Mouse (Mus musculus): ENCODE measurements around the gene Tbc1d9. TPM values are rescaled to one million over a fixed set of nuclear protein-coding genes. Genes with fewer than 3 reads are reported as not detected.

The Tbc1d9 gene
- 13.4 and 17.1 TPM in 2 replicates for polyA plus RNA-seq (2014; fragmentation: Nextera tagmentation; extraction: Ambion mirVana)

DNA sequence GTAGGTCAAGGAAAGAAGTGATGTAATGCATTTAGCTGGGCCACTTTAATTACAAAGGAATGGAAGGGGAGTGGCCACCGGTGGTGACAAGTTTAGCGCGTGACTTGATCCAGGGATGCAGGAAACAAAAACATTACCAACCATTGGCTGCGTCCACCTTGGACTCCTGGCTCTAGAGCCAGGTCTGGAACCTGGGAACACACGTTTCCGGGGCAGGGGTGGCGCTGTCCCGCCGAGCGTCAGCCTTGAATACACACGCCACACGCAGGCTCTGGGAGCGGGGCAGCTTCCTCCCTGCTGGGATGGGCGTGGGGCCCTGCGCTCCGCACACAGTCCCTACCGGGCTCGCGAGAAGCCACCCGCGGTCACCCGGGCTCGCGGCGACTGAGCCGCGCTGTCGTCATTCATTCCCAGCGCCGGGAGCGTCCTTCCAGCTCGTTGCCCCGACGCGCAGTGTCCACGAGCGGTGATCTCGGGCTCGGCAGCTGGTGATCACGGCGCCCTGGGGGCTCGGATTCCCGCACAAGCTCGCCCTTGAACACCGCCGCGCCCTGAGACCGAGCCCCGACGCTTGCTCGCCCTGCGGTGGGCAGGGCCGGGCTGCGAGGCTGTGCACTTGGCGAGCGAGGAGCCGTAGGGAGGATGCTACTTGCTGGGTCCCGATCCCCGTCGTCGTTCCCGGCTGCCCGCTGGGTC is at the start of gene Tbc1d9:
Tbc1d9 (plus strand) TSS at position 118 of the 696 bp plus-strand sequence.
- Histone ChIP-seq H3K27ac (ENCODE audit: low read depth, low read length) (peak within 1 kb of the TSS; percentile 92), H3K4me2 (ENCODE audit: low read depth) (peak within 1 kb of the TSS; percentile 73), H3K9ac (ENCODE audit: low read length) (peak within 1 kb of the TSS; percentile 97), H3K4me3 (ENCODE audit: low read depth, low read length) (peak within 1 kb of the TSS; percentile 76), H3K36me3 (ENCODE audit: control insufficient read depth, insufficient read depth, low read length) (no peaks in the 10 kb centered on the region), H3K4me1 (ENCODE audit: control insufficient read depth, insufficient read depth, low read length) (no peaks in the 10 kb centered on the region; the same call in 1 of the 2 replicates), H3K27me3 (ENCODE audit: control insufficient read depth, insufficient read depth, low read length) (no peaks in the 10 kb centered on the region), H3K9me3 (ENCODE audit: control insufficient read depth, low read length) (no peaks in the 10 kb centered on the region)
- ATAC-seq (ENCODE audit: insufficient read depth, low FRiP score, low TSS enrichment): peak; percentile 92
- peak; percentile 82 for DNase-seq (ENCODE audit: low spot score)
- under 1% methylated on average over 63 of the region's 63 CpGs for WGBS

DNA sequence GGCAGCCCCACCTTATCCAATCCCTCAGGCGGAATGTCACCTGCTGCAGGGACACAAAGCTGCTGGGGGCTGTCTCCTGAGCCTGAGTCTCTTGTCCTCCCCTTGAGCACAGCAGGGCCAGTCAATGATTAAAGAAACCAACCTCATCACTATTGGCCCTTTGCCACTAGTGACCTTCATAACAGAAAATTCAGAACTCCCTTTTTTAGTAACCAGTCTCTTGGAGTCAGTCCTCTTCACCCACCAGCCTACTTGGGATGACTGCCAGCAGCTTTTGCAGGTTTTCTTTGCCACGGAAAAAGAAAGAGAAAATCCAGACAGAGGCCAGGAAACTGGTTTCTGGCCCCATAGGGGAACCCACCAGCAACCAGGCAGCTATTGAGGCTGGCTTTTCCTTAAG is 30.1 kb upstream of the Tbc1d9 start:
- H3K4me1 ChIP-seq (ENCODE audit: control insufficient read depth, insufficient read depth, low read length): no peaks in the 10 kb centered on the region
- 71% methylated on average over 2 of the region's 2 CpGs for WGBS
- H3K27me3 ChIP-seq (ENCODE audit: control insufficient read depth, insufficient read depth, low read length): no peaks in the 10 kb centered on the region
- H3K36me3 ChIP-seq (ENCODE audit: control insufficient read depth, insufficient read depth, low read length): no peaks in the 10 kb centered on the region
- no peak overlapping the region for H3K4me3 ChIP-seq (ENCODE audit: low read depth, low read length)
- H3K9ac ChIP-seq (ENCODE audit: low read length): no peak overlapping the region
- H3K4me2 ChIP-seq (ENCODE audit: low read depth): no peak overlapping the region
- no peak for DNase-seq (ENCODE audit: low spot score)
- H3K9me3 ChIP-seq (ENCODE audit: control insufficient read depth, low read length): no peaks in the 10 kb centered on the region
- H3K27ac ChIP-seq (ENCODE audit: low read depth, low read length): no peak overlapping the region
- ATAC-seq (ENCODE audit: insufficient read depth, low FRiP score, low TSS enrichment): no peak

DNA sequence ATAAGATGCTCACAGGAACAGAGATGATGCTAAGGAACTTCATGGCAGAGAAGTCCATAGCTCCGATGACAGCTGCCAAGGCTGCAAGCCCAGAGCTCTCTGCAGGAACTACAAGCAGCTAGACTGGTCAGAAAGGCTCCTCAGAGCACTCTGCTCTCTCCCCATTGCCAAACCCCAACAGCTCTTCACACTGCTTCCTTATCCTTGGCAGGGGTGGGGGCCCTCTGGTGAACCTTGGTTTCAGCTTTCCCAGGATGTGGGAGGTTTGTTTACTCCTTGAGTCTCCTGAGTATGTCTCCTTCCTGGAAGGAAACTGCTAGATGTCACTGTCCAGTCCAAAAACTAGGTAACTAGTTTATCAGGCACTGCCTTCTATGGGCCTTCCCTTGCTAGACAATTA is 25.1 kb upstream of the Tbc1d9 start:
- 84% methylated on average over 1 of the region's 1 CpGs for WGBS
- Histone ChIP-seq H3K27ac (ENCODE audit: low read depth, low read length) (no peak overlapping the region), H3K4me2 (ENCODE audit: low read depth) (no peak overlapping the region), H3K36me3 (ENCODE audit: control insufficient read depth, insufficient read depth, low read length) (no peaks in the 10 kb centered on the region), H3K27me3 (ENCODE audit: control insufficient read depth, insufficient read depth, low read length) (no peaks in the 10 kb centered on the region), H3K9ac (ENCODE audit: low read length) (no peak overlapping the region), H3K9me3 (ENCODE audit: control insufficient read depth, low read length) (no peaks in the 10 kb centered on the region), H3K4me3 (ENCODE audit: low read depth, low read length) (no peak overlapping the region), H3K4me1 (ENCODE audit: control insufficient read depth, insufficient read depth, low read length) (no peaks in the 10 kb centered on the region)
- DNase-seq (ENCODE audit: low spot score) (no peak), ATAC-seq (ENCODE audit: insufficient read depth, low FRiP score, low TSS enrichment) (no peak)

- no peaks in the 10 kb centered on the region for H3K36me3 ChIP-seq (ENCODE audit: control insufficient read depth, insufficient read depth, low read length)
- no peak overlapping the region for H3K27ac ChIP-seq (ENCODE audit: low read depth, low read length)
- H3K9ac ChIP-seq (ENCODE audit: low read length): no peak overlapping the region
- no peak for ATAC-seq (ENCODE audit: insufficient read depth, low FRiP score, low TSS enrichment)
- H3K4me1 ChIP-seq (ENCODE audit: control insufficient read depth, insufficient read depth, low read length): no peaks in the 10 kb centered on the region
- H3K9me3 ChIP-seq (ENCODE audit: control insufficient read depth, low read length): no peaks in the 10 kb centered on the region
- DNase-seq (ENCODE audit: low spot score): no peak
- no peak overlapping the region for H3K4me2 ChIP-seq (ENCODE audit: low read depth)
- WGBS: 76% methylated on average over 3 of the region's 3 CpGs
- H3K4me3 ChIP-seq (ENCODE audit: low read depth, low read length): no peak overlapping the region
- no peaks in the 10 kb centered on the region for H3K27me3 ChIP-seq (ENCODE audit: control insufficient read depth, insufficient read depth, low read length)
Observed at GRCm38 (mm10) chr8:83140701-83141111, 24.4 kb upstream of the Tbc1d9 start.

GRCm38 (mm10) chr8:83141358-83141757 is 23.8 kb upstream of the Tbc1d9 start:
- no peaks in the 10 kb centered on the region for H3K36me3 ChIP-seq (ENCODE audit: control insufficient read depth, insufficient read depth, low read length)
- no peak overlapping the region for H3K4me2 ChIP-seq (ENCODE audit: low read depth)
- no peaks in the 10 kb centered on the region for H3K27me3 ChIP-seq (ENCODE audit: control insufficient read depth, insufficient read depth, low read length)
- no peaks in the 10 kb centered on the region for H3K4me1 ChIP-seq (ENCODE audit: control insufficient read depth, insufficient read depth, low read length)
- no peak overlapping the region for H3K27ac ChIP-seq (ENCODE audit: low read depth, low read length)
- no peak overlapping the region for H3K9ac ChIP-seq (ENCODE audit: low read length)
- no peak for ATAC-seq (ENCODE audit: insufficient read depth, low FRiP score, low TSS enrichment)
- no peak for DNase-seq (ENCODE audit: low spot score)
- no peaks in the 10 kb centered on the region for H3K9me3 ChIP-seq (ENCODE audit: control insufficient read depth, low read length)
- 84% methylated on average over 5 of the region's 5 CpGs for WGBS
- H3K4me3 ChIP-seq (ENCODE audit: low read depth, low read length): no peak overlapping the region

GRCm38 (mm10) chr8:83144601-83145000 is 20.6 kb upstream of the Tbc1d9 start:
- no peak for DNase-seq (ENCODE audit: low spot score)
- Histone ChIP-seq H3K27me3 (ENCODE audit: control insufficient read depth, insufficient read depth, low read length) (no peaks in the 10 kb centered on the region), H3K4me2 (ENCODE audit: low read depth) (no peak overlapping the region), H3K4me3 (ENCODE audit: low read depth, low read length) (no peak overlapping the region), H3K36me3 (ENCODE audit: control insufficient read depth, insufficient read depth, low read length) (no peaks in the 10 kb centered on the region), H3K27ac (ENCODE audit: low read depth, low read length) (no peak overlapping the region), H3K4me1 (ENCODE audit: control insufficient read depth, insufficient read depth, low read length) (no peaks in the 10 kb centered on the region), H3K9ac (ENCODE audit: low read length) (no peak overlapping the region), H3K9me3 (ENCODE audit: control insufficient read depth, low read length) (no peaks in the 10 kb centered on the region)
- ATAC-seq (ENCODE audit: insufficient read depth, low FRiP score, low TSS enrichment): no peak
- 94% methylated on average over 4 of the region's 4 CpGs for WGBS

DNA sequence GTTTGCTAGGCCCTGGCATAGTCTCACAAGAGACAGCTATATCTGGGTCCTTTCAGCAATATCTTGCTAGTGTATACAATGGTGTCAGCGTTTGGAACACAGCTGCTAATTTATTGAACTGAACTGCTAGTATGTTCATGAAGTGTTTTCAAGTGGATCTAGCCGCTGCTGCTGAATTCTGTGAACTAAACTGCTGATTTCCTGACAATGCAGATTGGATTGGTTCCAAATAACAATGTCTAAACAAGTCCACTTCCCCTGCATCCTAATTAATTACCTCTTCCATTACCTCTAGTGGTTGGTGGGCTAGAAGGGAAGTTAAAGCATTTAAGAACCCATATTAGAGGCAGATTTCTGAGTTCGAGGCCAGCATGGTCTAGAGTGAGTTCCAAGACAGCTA is 19.7 kb upstream of the Tbc1d9 start:
- Histone ChIP-seq H3K4me2 (ENCODE audit: low read depth) (no peak overlapping the region), H3K4me1 (ENCODE audit: control insufficient read depth, insufficient read depth, low read length) (no peaks in the 10 kb centered on the region), H3K9ac (ENCODE audit: low read length) (no peak overlapping the region), H3K9me3 (ENCODE audit: control insufficient read depth, low read length) (no peaks in the 10 kb centered on the region), H3K27ac (ENCODE audit: low read depth, low read length) (no peak overlapping the region), H3K36me3 (ENCODE audit: control insufficient read depth, insufficient read depth, low read length) (no peaks in the 10 kb centered on the region), H3K4me3 (ENCODE audit: low read depth, low read length) (no peak overlapping the region), H3K27me3 (ENCODE audit: control insufficient read depth, insufficient read depth, low read length) (no peaks in the 10 kb centered on the region)
- no peak for ATAC-seq (ENCODE audit: insufficient read depth, low FRiP score, low TSS enrichment)
- DNase-seq (ENCODE audit: low spot score): no peak
- 88% methylated on average over 3 of the region's 3 CpGs for WGBS

GRCm38 (mm10) chr8:83149124-83149523 is 16.0 kb upstream of the Tbc1d9 start:
- H3K4me3 ChIP-seq (ENCODE audit: low read depth, low read length): no peak overlapping the region
- H3K4me2 ChIP-seq (ENCODE audit: low read depth): no peak overlapping the region
- H3K27me3 ChIP-seq (ENCODE audit: control insufficient read depth, insufficient read depth, low read length): no peaks in the 10 kb centered on the region
- no peak overlapping the region for H3K27ac ChIP-seq (ENCODE audit: low read depth, low read length)
- DNase-seq (ENCODE audit: low spot score) (no peak), ATAC-seq (ENCODE audit: insufficient read depth, low FRiP score, low TSS enrichment) (no peak)
- WGBS: 93% methylated on average over 6 of the region's 6 CpGs
- H3K36me3 ChIP-seq (ENCODE audit: control insufficient read depth, insufficient read depth, low read length): no peaks in the 10 kb centered on the region
- no peaks in the 10 kb centered on the region for H3K9me3 ChIP-seq (ENCODE audit: control insufficient read depth, low read length)
- no peak overlapping the region for H3K9ac ChIP-seq (ENCODE audit: low read length)
- no peaks in the 10 kb centered on the region for H3K4me1 ChIP-seq (ENCODE audit: control insufficient read depth, insufficient read depth, low read length)

DNA sequence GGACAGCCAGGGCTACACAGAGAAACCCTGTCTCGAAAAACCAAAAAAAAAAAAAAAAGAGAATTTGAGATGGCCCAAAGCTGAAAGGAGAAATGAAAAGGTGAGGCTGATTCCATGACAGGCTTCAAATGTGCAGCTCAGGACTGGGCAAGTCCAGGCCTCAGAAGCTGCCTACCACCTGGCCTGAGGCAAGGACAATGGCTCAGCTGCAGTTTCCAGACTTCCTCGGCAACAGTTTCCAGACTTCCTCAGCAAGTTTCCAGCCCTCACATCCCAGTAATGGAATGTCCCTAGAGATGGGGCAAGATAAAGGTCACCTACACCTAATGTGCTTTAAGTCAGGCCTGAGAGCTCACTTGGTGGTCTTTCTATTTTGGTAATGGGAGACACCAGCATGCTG is 13.1 kb upstream of the Tbc1d9 start:
- Histone ChIP-seq H3K4me2 (ENCODE audit: low read depth) (no peak overlapping the region), H3K4me3 (ENCODE audit: low read depth, low read length) (no peak overlapping the region), H3K27ac (ENCODE audit: low read depth, low read length) (no peak overlapping the region), H3K4me1 (ENCODE audit: control insufficient read depth, insufficient read depth, low read length) (no peaks in the 10 kb centered on the region), H3K36me3 (ENCODE audit: control insufficient read depth, insufficient read depth, low read length) (no peaks in the 10 kb centered on the region), H3K9ac (ENCODE audit: low read length) (no peak overlapping the region), H3K9me3 (ENCODE audit: control insufficient read depth, low read length) (no peaks in the 10 kb centered on the region), H3K27me3 (ENCODE audit: control insufficient read depth, insufficient read depth, low read length) (no peaks in the 10 kb centered on the region)
- DNase-seq (ENCODE audit: low spot score) (no peak), ATAC-seq (ENCODE audit: insufficient read depth, low FRiP score, low TSS enrichment) (no peak)
- WGBS: 80% methylated on average over 2 of the region's 2 CpGs
